Mouse (Mus musculus) cortical plate, adult 2 months (tissue): ENCODE measurements around the gene Barx2.

Source experiments
- CTCF ChIP-seq: fragments of 200-500 bp; IDR thresholded peaks from 2 replicates; pipeline ENCODE4 v1.5.1; 2011; ENCODE audit warnings: mild to moderate bottlenecking, control low read depth, low read length; ENCODE audit not compliant: insufficient read depth; ENCODE audit errors: extremely low read depth
- POLR2A ChIP-seq: fragments of 200-500 bp; IDR thresholded peaks from 2 replicates; pipeline ENCODE4 v1.6.1; 2011; ENCODE audit warnings: mild to moderate bottlenecking, low read length, control low read depth; ENCODE audit not compliant: insufficient read depth; ENCODE audit errors: extremely low read depth

GRCm38 (mm10) chr9:31962265-31962664 lies 49.0 kb upstream of the Barx2 start:
- TF ChIP-seq POLR2A (no peak), CTCF (no peak)
